Mouse (Mus musculus) lung, embryonic 16.5 days (tissue): Measurements from ENCODE around the gene Fuz. TPM values are rescaled to one million over a fixed set of nuclear protein-coding genes. Genes with fewer than 3 reads are reported as not detected.

ENCODE experiments used
- ATAC-seq: fragments of 200-750 bp; cut with Nextera tagmentation; 2 replicates; pipeline ENCODE4 v1.8.0; 2017; ENCODE audit warnings: low read depth, mild to moderate bottlenecking, moderate library complexity
- H3K27ac ChIP-seq: fragments of 300-500 bp; sonication (generic); 2 replicates; pipeline ENCODE4 v1.5.1; 2014; ENCODE audit warnings: mild to moderate bottlenecking, control low read depth, low read length
- H3K27me3 ChIP-seq: fragments of 300-500 bp; sonication (generic); 2 replicates; pipeline ENCODE4 v1.6.1; 2014; ENCODE audit warnings: low read depth, low read length, mixed read lengths; ENCODE audit not compliant: control insufficient read depth, insufficient read depth
- H3K36me3 ChIP-seq: fragments of 300-500 bp; sonication (generic); 2 replicates; pipeline ENCODE4 v1.6.1; 2014; ENCODE audit warnings: low read length; ENCODE audit not compliant: control insufficient read depth, insufficient read depth
- H3K4me1 ChIP-seq: fragments of 300-500 bp; sonication (generic); replicated peaks from 2 replicates; pipeline ENCODE4 v1.6.1; 2014; ENCODE audit warnings: low read length, mixed read lengths; ENCODE audit not compliant: control insufficient read depth, insufficient read depth
- H3K4me2 ChIP-seq: fragments of 300-500 bp; sonication (generic); 2 replicates; pipeline ENCODE4 v1.6.1; 2014; ENCODE audit warnings: low read depth, low read length, control low read depth
- H3K4me3 ChIP-seq: fragments of 300-500 bp; sonication (generic); 2 replicates; pipeline ENCODE4 v1.5.1; 2014; ENCODE audit warnings: mild to moderate bottlenecking, low read length, control low read depth
- H3K9ac ChIP-seq: fragments of 300-500 bp; sonication (generic); 2 replicates; pipeline ENCODE4 v1.6.1; 2014; ENCODE audit warnings: low read length, control low read depth
- H3K9me3 ChIP-seq: fragments of 300-500 bp; sonication (generic); 2 replicates; pipeline ENCODE4 v1.6.1; 2016; ENCODE audit warnings: low read length; ENCODE audit not compliant: control insufficient read depth
- WGBS: fragments of 180-500 bp; shearing (Covaris S2); extraction: QIAGEN DNeasy Blood & Tissue Kit; methylation state at CpG from one replicate; pipeline ENCODE4 v1.1.7; 2014; 5-methylcytosine and 5-hydroxymethylcytosine counted together
- polyA plus RNA-seq: library from polyadenylated mRNA; unstranded; fragments of >200 nt; fragmentation: Nextera tagmentation; extraction: Ambion mirVana; gene quantifications from 2 replicates; pipeline ENCODE4 v1.2.1, GENCODE M21; 2015

The Fuz gene
- polyA plus RNA-seq, 1 experiment from 2014 or later, result 24.3 TPM

GRCm38 (mm10) chr7:44893197-44893596 lies 2.7 kb upstream of the Fuz start:
- Histone ChIP-seq H3K4me1 (peaks cover 28% of the 10 kb centered on the region), H3K27ac (peak overlapping the region; percentile 91), H3K9ac (peak overlapping the region; percentile 47; the same call in 1 of the 2 replicates), H3K9me3 (no peaks in the 10 kb centered on the region), H3K36me3 (peaks cover 6% of the 10 kb centered on the region; the same call in 1 of the 2 replicates), H3K27me3 (no peaks in the 10 kb centered on the region), H3K4me3 (peak overlapping the region; percentile 30), H3K4me2 (peak overlapping the region; percentile 49)
- WGBS, result 11% methylated on average over 8 of the region's 8 CpGs
- ATAC-seq, result no peak

DNA sequence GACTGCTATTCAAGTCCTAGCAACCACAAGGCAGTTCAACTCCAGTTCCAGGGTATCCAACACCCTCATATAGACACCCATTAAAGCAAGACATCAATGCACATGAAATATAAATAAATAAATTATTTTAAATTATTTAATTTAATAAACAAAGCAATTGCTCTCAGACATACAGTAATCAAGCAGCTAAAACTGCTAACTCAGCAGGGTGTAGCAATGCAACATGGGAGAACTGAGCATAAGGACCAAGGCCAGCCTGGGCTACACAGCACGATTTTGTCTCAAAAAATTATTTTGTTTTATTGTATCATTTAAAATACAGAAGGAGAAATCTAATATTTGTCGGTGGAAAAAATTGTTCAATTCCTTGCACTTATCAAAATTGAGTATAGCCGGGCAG lies 1.7 kb upstream of the Fuz start:
- no peak for ATAC-seq
- no peak overlapping the region for H3K9ac ChIP-seq
- H3K27ac ChIP-seq, result no peak overlapping the region
- no peaks in the 10 kb centered on the region for H3K27me3 ChIP-seq
- H3K9me3 ChIP-seq, result no peaks in the 10 kb centered on the region
- H3K36me3 ChIP-seq, result no peaks in the 10 kb centered on the region
- no peak overlapping the region for H3K4me3 ChIP-seq
- WGBS, result 89% methylated on average over 3 of the region's 3 CpGs
- peaks cover 33% of the 10 kb centered on the region for H3K4me1 ChIP-seq
- H3K4me2 ChIP-seq, result no peak overlapping the region

GRCm38 (mm10) chr7:44895206-44895592 lies 680 bp upstream of the Fuz start:
- H3K4me1 ChIP-seq, result peaks cover 33% of the 10 kb centered on the region
- peak overlapping the region; percentile 70 for H3K4me3 ChIP-seq
- 67% methylated on average over 7 of the region's 7 CpGs for WGBS
- H3K27ac ChIP-seq, result no peak overlapping the region; the same call in 1 of the 2 replicates
- H3K27me3 ChIP-seq, result no peaks in the 10 kb centered on the region
- 0 out of 2 replicates have a peak, but pooled peaks cover 3% of the 10 kb centered on the region for H3K36me3 ChIP-seq
- no peak overlapping the region for H3K9ac ChIP-seq
- H3K4me2 ChIP-seq, result peak overlapping the region; percentile 78
- no peak for ATAC-seq
- H3K9me3 ChIP-seq, result no peaks in the 10 kb centered on the region

DNA sequence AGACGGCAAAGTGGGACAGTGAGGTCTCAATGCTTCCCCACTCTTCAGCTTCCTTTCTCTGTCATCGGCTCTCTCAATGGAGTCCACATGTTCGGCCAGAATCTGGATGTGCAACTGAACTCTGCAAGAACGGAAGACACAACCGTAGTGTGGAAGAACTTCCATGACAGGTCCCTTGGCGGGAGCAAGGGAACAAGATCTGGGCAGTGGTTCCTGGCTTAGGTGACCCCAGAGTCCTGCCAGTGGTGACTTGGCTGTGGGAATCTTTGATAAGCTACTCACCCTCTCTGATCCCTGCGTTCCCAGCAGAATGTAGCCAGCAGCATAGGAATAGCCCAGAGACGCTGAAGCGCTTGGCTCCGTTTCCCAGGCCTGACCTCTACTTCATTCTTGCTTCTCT lies 620 bp downstream of the Fuz start:
- no peaks in the 10 kb centered on the region for H3K27me3 ChIP-seq
- H3K9ac ChIP-seq, result peak overlapping the region; percentile 85
- H3K4me1 ChIP-seq, result peaks cover 27% of the 10 kb centered on the region
- H3K4me2 ChIP-seq, result peak overlapping the region; percentile 78
- no peak for ATAC-seq
- WGBS, result 23% methylated on average over 10 of the region's 10 CpGs
- H3K9me3 ChIP-seq, result no peaks in the 10 kb centered on the region
- 0 out of 2 replicates have a peak, but pooled peaks cover 3% of the 10 kb centered on the region for H3K36me3 ChIP-seq
- peak overlapping the region; percentile 83 for H3K27ac ChIP-seq
- H3K4me3 ChIP-seq, result peak overlapping the region; percentile 70

GRCm38 (mm10) chr7:44898607-44899006 lies 2.7 kb downstream of the Fuz start:
- Histone ChIP-seq H3K4me1 (peaks cover 27% of the 10 kb centered on the region), H3K27ac (no peak overlapping the region), H3K9me3 (no peaks in the 10 kb centered on the region), H3K9ac (no peak overlapping the region), H3K36me3 (peaks cover 9% of the 10 kb centered on the region), H3K27me3 (no peaks in the 10 kb centered on the region), H3K4me2 (no peak overlapping the region), H3K4me3 (no peak overlapping the region)
- ATAC-seq, result no peak
- WGBS, result 31% methylated on average over 18 of the region's 19 CpGs

DNA sequence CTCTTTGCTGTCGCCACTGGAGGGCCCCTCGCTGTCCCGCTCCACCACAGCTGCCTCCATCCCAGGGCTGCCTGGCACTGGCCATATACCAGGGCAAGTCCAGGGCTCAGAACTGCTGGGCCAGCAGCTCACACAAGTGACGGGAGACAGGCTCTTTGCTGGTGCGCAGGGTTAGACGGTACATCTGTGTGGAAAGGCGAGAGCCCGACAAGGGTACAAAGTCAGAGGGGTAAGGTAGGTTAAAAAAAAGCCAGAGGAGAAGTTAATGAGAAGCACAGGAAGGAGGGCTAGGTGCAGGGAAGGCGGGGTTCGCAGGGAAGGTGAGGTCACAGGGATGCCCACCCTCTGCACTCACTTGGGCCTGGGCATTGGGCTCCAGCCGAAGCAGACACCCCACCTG lies 4.8 kb downstream of the Fuz start:
- H3K9ac ChIP-seq, result no peak overlapping the region
- no peak overlapping the region for H3K4me2 ChIP-seq
- H3K36me3 ChIP-seq, result peaks cover 30% of the 10 kb centered on the region
- no peak overlapping the region for H3K4me3 ChIP-seq
- H3K27ac ChIP-seq, result no peak overlapping the region
- no peak for ATAC-seq
- no peaks in the 10 kb centered on the region for H3K9me3 ChIP-seq
- H3K27me3 ChIP-seq, result no peaks in the 10 kb centered on the region
- 83% methylated on average over 11 of the region's 11 CpGs for WGBS
- H3K4me1 ChIP-seq, result peaks cover 24% of the 10 kb centered on the region

DNA sequence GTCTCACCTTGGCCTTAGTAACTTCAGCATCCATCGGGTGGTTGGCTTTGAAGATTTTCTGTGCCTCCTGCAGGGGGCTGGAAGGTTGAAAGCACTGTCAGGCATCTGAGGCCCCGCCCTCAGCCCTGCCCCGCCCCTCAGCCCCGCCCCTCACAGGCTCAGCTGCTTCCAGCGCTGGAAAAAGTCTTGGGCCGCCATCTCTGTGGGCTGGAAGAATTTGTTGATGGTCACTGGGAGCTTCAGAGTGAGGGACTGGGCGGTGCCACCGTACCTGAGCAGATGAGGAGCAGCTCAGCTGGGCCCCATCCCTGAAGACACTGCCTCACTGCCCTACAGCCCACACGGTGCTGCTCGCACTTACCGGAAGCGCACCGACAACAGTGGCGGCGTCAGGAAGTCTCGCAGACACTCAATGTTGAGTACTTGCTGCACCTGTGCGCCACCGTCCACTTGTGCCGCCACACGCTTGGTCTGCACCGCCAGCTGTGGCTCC lies 5.4 kb downstream of the Fuz start:
- Histone ChIP-seq H3K4me2 (peak overlapping the region; percentile 47), H3K4me1 (peaks cover 24% of the 10 kb centered on the region), H3K27ac (peak overlapping the region; percentile 56), H3K4me3 (peak overlapping the region; percentile 34), H3K9me3 (no peaks in the 10 kb centered on the region), H3K36me3 (peaks cover 36% of the 10 kb centered on the region), H3K9ac (peak overlapping the region; percentile 34), H3K27me3 (no peaks in the 10 kb centered on the region)
- ATAC-seq, result peak; percentile 66
- WGBS, result 6% methylated on average over 21 of the region's 21 CpGs

GRCm38 (mm10) chr7:44905430-44905829 lies 9.6 kb downstream of the Fuz start:
- peaks cover 51% of the 10 kb centered on the region for H3K36me3 ChIP-seq
- H3K27me3 ChIP-seq, result no peaks in the 10 kb centered on the region
- H3K4me3 ChIP-seq, result no peak overlapping the region
- H3K9me3 ChIP-seq, result no peaks in the 10 kb centered on the region
- no peak for ATAC-seq
- no peak overlapping the region for H3K9ac ChIP-seq
- WGBS, result 90% methylated on average over 20 of the region's 20 CpGs
- H3K4me1 ChIP-seq, result peaks cover 10% of the 10 kb centered on the region
- no peak overlapping the region for H3K27ac ChIP-seq
- no peak overlapping the region for H3K4me2 ChIP-seq

DNA sequence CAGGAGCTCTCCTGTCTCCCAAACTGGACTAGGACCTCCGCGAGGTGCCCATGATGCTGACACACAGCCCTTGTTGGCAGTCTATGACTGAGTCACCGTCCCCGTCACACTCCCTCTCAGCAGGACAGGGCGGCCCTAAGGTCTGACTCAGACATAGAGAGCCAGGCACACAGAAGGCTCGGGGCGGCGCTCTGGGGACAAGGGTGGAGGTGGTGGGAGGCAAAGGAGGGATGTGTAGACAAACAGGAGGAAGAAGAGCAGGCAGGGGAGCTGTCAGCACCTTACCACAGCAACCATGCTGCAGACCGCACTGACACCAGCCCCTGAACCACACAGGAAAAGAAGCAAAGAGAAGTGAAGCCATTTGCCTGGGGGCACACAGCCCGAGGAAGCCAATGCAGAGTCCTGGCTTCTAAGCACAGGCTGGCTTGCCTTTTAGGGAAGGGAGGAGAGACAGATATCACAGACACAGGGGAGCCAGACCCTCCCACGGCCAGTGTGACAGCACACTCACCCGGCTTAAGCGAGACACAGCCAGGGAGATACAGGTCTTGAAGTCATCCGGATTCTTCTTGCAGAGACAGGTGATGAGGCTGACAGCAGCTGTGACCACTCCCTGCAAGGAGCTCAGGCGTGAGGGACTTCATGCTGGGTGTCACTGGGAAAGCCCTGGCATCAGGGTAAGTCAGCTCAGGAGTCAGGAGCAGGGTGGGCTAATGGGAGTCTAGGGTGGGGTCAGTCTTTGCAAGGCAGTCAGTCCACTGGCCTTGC lies 13.0 kb downstream of the Fuz start:
- peaks cover 58% of the 10 kb centered on the region for H3K36me3 ChIP-seq

More for the DNA sequence above, 13.0 kb downstream of the Fuz start:
- Histone ChIP-seq H3K9ac (no peak overlapping the region), H3K27me3 (no peaks in the 10 kb centered on the region), H3K4me1 (no peaks in the 10 kb centered on the region), H3K27ac (no peak overlapping the region), H3K4me3 (no peak overlapping the region), H3K9me3 (no peaks in the 10 kb centered on the region), H3K4me2 (no peak overlapping the region)
- 86% methylated on average over 15 of the region's 15 CpGs for WGBS
- no peak for ATAC-seq
